Mouse (Mus musculus) kidney, adult 2 months (tissue): ENCODE results near the gene Nol7.

Experiments used
- CTCF ChIP-seq: fragments of 200-500 bp; conservative IDR thresholded peaks from 2 replicates; pipeline ENCODE4 v1.5.1; 2011; ENCODE audit warnings: low read depth, mild to moderate bottlenecking, control low read depth, low read length, moderate library complexity, mixed read lengths; ENCODE audit not compliant: insufficient read depth, insufficient read length
- POLR2A ChIP-seq: fragments of 200-500 bp; IDR thresholded peaks from one replicate; pipeline ENCODE4 v1.6.1; 2011; ENCODE audit warnings: low read depth, low read length, control low read depth

GRCm38 (mm10) chr13:43365825-43366184 lies 32.4 kb upstream of the Nol7 start:
- TF ChIP-seq CTCF, result no peak
- TF ChIP-seq POLR2A, result no peak
